Mouse (Mus musculus): ENCODE data around the gene A030003K21Rik. TPM values are rescaled to one million over a fixed set of nuclear protein-coding genes. Genes with fewer than 3 reads are reported as not detected.
"Not testable (repeated sequence)": the region's sequence is repeated elsewhere in the genome, so short reads cannot be mapped to it uniquely, and the experiment has no call there.

The A030003K21Rik gene
- polyA plus RNA-seq, 1 experiment: not detected

GRCm38 (mm10) chr1:82924650-82925049 is 18.5 kb downstream of the A030003K21Rik start, which contains the start of gene A030014E15Rik:
Gene A030014E15Rik, plus strand, starts transcription at chr1:82924917.
- H3K27me3 ChIP-seq (ENCODE audit: control insufficient read depth, insufficient read depth, insufficient read length): peaks cover 14% of the 10 kb centered on the region
- H3ac ChIP-seq (ENCODE audit: control insufficient read depth, insufficient read length, low read depth): no peak within 1 kb of the TSS
- TF ChIP-seq MAX (IDR thresholded peaks at IDR 0.05): no peak
- TF ChIP-seq CTCF (IDR thresholded peaks at IDR 0.05; ENCODE audit: control insufficient read depth, insufficient read depth, insufficient read length): no peak
- TF ChIP-seq MYOD1 (IDR thresholded peaks at IDR 0.05; ENCODE audit: control insufficient read depth, insufficient read length, low read depth): no peak
- TF ChIP-seq MYOG (IDR thresholded peaks at IDR 0.05; ENCODE audit: control insufficient read depth, extremely low read depth, insufficient read length): no peak
- TF ChIP-seq CEBPB (IDR thresholded peaks at IDR 0.05; ENCODE audit: low read depth): no peak
- TF ChIP-seq FOSL1 (IDR thresholded peaks at IDR 0.05; ENCODE audit: insufficient read depth, low read length, poor library complexity, severe bottlenecking): no peak
- TF ChIP-seq USF1 (IDR thresholded peaks at IDR 0.05; ENCODE audit: low read depth): no peak
- H3K4me3 ChIP-seq (ENCODE audit: insufficient read depth, poor library complexity, severe bottlenecking): no peak within 1 kb of the TSS
- no peaks in the 10 kb centered on the region for H3K79me2 ChIP-seq (ENCODE audit: control insufficient read depth, insufficient read depth)
- H3K36me3 ChIP-seq (ENCODE audit: control insufficient read depth, insufficient read depth): no peaks in the 10 kb centered on the region
- H3K79me3 ChIP-seq (ENCODE audit: low read depth): no peaks in the 10 kb centered on the region

GRCm38 (mm10) chr1:82913434-82913833 is 29.8 kb downstream of the A030003K21Rik start:
- not testable (repeated sequence) for H3K79me3 ChIP-seq (ENCODE audit: low read depth); H3K4me3 ChIP-seq (ENCODE audit: insufficient read depth, poor library complexity, severe bottlenecking); H3K79me2 ChIP-seq (ENCODE audit: control insufficient read depth, insufficient read depth); H3K27me3 ChIP-seq (ENCODE audit: control insufficient read depth, insufficient read depth, insufficient read length); H3K36me3 ChIP-seq (ENCODE audit: control insufficient read depth, insufficient read depth); H3ac ChIP-seq (ENCODE audit: control insufficient read depth, insufficient read length, low read depth)

DNA sequence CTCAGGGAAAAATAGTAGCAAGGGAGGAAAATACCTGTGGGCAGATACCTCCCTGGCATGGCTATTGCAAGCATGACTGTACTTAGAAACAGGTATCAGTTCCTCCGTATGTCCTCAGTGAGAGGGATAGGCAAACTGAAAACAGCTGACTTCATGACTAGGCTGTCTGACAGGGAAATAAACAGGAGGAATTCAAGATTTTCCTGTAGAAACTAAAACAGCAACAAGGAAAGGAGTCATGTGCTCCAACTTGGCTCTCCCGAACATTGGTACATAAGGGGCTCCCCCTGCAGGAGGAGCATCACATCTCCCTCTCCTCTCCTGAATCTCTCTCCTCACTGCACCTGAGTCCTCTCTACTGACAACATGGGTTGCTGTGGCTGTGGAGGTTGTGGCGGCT is 30.2 kb downstream of the A030003K21Rik start, which contains the start of gene A030005L19Rik:
A030005L19Rik (plus strand) TSS at position 301 of the 400 bp plus-strand sequence.
- H3K79me3 ChIP-seq (ENCODE audit: low read depth): no peaks in the 10 kb centered on the region
- H3K27me3 ChIP-seq (ENCODE audit: control insufficient read depth, insufficient read depth, insufficient read length): no peaks in the 10 kb centered on the region
- no peak within 1 kb of the TSS for H3K4me3 ChIP-seq (ENCODE audit: insufficient read depth, poor library complexity, severe bottlenecking)
- H3K36me3 ChIP-seq (ENCODE audit: control insufficient read depth, insufficient read depth): no peaks in the 10 kb centered on the region
- TF ChIP-seq USF1 (IDR thresholded peaks at IDR 0.05; ENCODE audit: low read depth) (no peak), MYOG (IDR thresholded peaks at IDR 0.05; ENCODE audit: control insufficient read depth, extremely low read depth, insufficient read length) (no peak)
- H3ac ChIP-seq (ENCODE audit: control insufficient read depth, insufficient read length, low read depth): no peak within 1 kb of the TSS
- H3K79me2 ChIP-seq (ENCODE audit: control insufficient read depth, insufficient read depth): no peaks in the 10 kb centered on the region

DNA sequence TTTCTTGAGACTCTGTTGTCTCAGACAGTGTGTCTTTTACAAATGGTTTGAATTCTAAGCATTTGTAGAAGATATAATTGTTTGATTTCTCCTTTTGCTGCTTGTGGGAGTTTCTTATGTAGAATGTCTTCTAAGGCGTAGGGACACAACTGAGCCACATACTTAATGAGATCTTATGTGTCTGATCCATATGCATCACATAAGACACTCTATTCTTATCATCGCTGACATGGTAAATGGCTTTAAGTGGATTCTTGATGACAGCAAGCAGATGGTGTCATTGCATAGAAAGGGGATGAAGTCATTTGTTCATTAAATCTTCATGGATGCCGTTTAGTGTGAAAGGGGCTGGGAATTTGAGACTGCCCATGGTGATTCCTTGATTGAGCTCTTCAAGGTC is 37.3 kb downstream of the A030003K21Rik start:
- no peaks in the 10 kb centered on the region for H3K79me2 ChIP-seq (ENCODE audit: control insufficient read depth, insufficient read depth)
- no peak overlapping the region for H3ac ChIP-seq (ENCODE audit: control insufficient read depth, insufficient read length, low read depth)
- H3K4me3 ChIP-seq (ENCODE audit: insufficient read depth, poor library complexity, severe bottlenecking): no peak overlapping the region
- H3K27me3 ChIP-seq (ENCODE audit: control insufficient read depth, insufficient read depth, insufficient read length): no peaks in the 10 kb centered on the region
- H3K79me3 ChIP-seq (ENCODE audit: low read depth): no peaks in the 10 kb centered on the region
- TF ChIP-seq FOSL1 (IDR thresholded peaks at IDR 0.05; ENCODE audit: insufficient read depth, low read length, poor library complexity, severe bottlenecking) (no peak), MAX (IDR thresholded peaks at IDR 0.05) (no peak), CEBPB (IDR thresholded peaks at IDR 0.05; ENCODE audit: low read depth) (no peak), CTCF (IDR thresholded peaks at IDR 0.05; ENCODE audit: control insufficient read depth, insufficient read depth, insufficient read length) (no peak), MYOD1 (IDR thresholded peaks at IDR 0.05; ENCODE audit: control insufficient read depth, insufficient read length, low read depth) (no peak), USF1 (IDR thresholded peaks at IDR 0.05; ENCODE audit: low read depth) (no peak), MYOG (IDR thresholded peaks at IDR 0.05; ENCODE audit: control insufficient read depth, extremely low read depth, insufficient read length) (no peak)
- peaks cover 17% of the 10 kb centered on the region for H3K36me3 ChIP-seq (ENCODE audit: control insufficient read depth, insufficient read depth)

DNA sequence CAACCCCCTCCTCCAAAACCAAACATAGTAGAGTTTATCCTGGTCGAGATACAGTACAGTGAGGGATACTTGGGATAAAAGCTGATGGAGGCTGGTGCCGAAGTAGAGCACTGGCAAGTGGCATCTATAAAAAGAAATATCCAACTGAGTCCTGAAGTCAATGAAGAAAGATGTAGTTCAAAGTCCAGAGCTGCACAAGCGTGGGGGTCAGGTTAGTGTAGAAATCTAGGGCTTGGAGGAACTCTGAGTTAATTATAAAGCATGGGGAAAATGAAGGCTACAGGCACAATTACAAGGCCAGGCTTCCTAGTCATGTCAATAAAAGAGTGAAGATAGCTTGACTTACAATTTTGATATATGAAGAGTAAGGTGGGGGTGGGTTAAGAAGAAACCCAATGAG is 42.0 kb downstream of the A030003K21Rik start:
- TF ChIP-seq USF1 (IDR thresholded peaks at IDR 0.05; ENCODE audit: low read depth): no peak
- TF ChIP-seq MYOG (IDR thresholded peaks at IDR 0.05; ENCODE audit: control insufficient read depth, extremely low read depth, insufficient read length): no peak
- TF ChIP-seq FOSL1 (IDR thresholded peaks at IDR 0.05; ENCODE audit: insufficient read depth, low read length, poor library complexity, severe bottlenecking): no peak
- TF ChIP-seq CEBPB (IDR thresholded peaks at IDR 0.05; ENCODE audit: low read depth): no peak
- TF ChIP-seq MAX (IDR thresholded peaks at IDR 0.05): no peak
- no peak for TF ChIP-seq MYOD1 (IDR thresholded peaks at IDR 0.05; ENCODE audit: control insufficient read depth, insufficient read length, low read depth)
- TF ChIP-seq CTCF (IDR thresholded peaks at IDR 0.05; ENCODE audit: control insufficient read depth, insufficient read depth, insufficient read length): no peak

GRCm38 (mm10) chr1:82900567-82900966 is 42.6 kb downstream of the A030003K21Rik start:
- Histone ChIP-seq H3K27me3 (ENCODE audit: control insufficient read depth, insufficient read depth, insufficient read length) (no peaks in the 10 kb centered on the region), H3K36me3 (ENCODE audit: control insufficient read depth, insufficient read depth) (peaks cover 48% of the 10 kb centered on the region), H3ac (ENCODE audit: control insufficient read depth, insufficient read length, low read depth) (no peak overlapping the region), H3K4me3 (ENCODE audit: insufficient read depth, poor library complexity, severe bottlenecking) (no peak overlapping the region), H3K79me2 (ENCODE audit: control insufficient read depth, insufficient read depth) (no peaks in the 10 kb centered on the region), H3K79me3 (ENCODE audit: low read depth) (no peaks in the 10 kb centered on the region)
- no peak for TF ChIP-seq CTCF (IDR thresholded peaks at IDR 0.05; ENCODE audit: control insufficient read depth, insufficient read depth, insufficient read length)
- TF ChIP-seq MAX (IDR thresholded peaks at IDR 0.05): no peak
- TF ChIP-seq FOSL1 (IDR thresholded peaks at IDR 0.05; ENCODE audit: insufficient read depth, low read length, poor library complexity, severe bottlenecking): no peak
- TF ChIP-seq MYOD1 (IDR thresholded peaks at IDR 0.05; ENCODE audit: control insufficient read depth, insufficient read length, low read depth): no peak
- no peak for TF ChIP-seq CEBPB (IDR thresholded peaks at IDR 0.05; ENCODE audit: low read depth)
- TF ChIP-seq MYOG (IDR thresholded peaks at IDR 0.05; ENCODE audit: control insufficient read depth, extremely low read depth, insufficient read length): no peak
- TF ChIP-seq USF1 (IDR thresholded peaks at IDR 0.05; ENCODE audit: low read depth): no peak

More for the DNA sequence above, 42.0 kb downstream of the A030003K21Rik start:
- Histone ChIP-seq H3K79me3 (ENCODE audit: low read depth) (no peaks in the 10 kb centered on the region), H3ac (ENCODE audit: control insufficient read depth, insufficient read length, low read depth) (no peak overlapping the region), H3K36me3 (ENCODE audit: control insufficient read depth, insufficient read depth) (peaks cover 42% of the 10 kb centered on the region), H3K27me3 (ENCODE audit: control insufficient read depth, insufficient read depth, insufficient read length) (no peaks in the 10 kb centered on the region), H3K79me2 (ENCODE audit: control insufficient read depth, insufficient read depth) (no peaks in the 10 kb centered on the region), H3K4me3 (ENCODE audit: insufficient read depth, poor library complexity, severe bottlenecking) (no peak overlapping the region)
